In the genomic region with DNA sequence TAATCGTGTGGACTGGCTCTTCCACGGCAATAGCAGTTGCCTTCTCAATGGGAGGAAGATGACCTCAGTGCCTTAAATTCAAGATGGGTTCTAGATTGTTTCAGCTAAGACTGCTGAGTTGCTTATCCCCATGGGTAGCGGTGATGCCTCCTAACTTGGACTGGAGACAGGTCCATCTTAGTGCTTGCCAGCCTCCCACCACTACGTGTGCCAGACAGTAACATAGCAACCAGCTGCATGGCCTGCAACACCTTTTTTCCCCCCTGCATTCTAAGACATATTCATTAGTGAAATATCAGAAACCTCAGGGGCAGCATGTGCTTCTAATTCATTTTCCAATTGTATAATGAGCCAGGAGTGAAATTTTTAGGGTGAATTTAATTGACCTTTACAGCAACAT, we compare ENCODE assay signal across 19 mouse cellular contexts.
DNase-seq lines count a peak whose midpoint lies in the region; ATAC-seq and TF ChIP-seq lines count a peak whose summit lies in the region.
"Had no signal": no experiment of that assay in that cellular context is flagged by ENCODE, and none has a peak within 500 bp of the region (broad histone marks: within the 10 kb centered on the region; RNA-seq: fewer than 3 reads in every experiment).

No protein-coding gene starts in this region.

- WGBS in hindbrain, postnatal 0 days = 54% methylated on average over 4 of the region's 4 CpGs
- WGBS in hindbrain, embryonic 12.5 days = 81% methylated on average over 4 of the region's 4 CpGs

- H3K27me3 ChIP-seq in hindbrain, postnatal 0 days (ENCODE audit: insufficient read depth, low read length) = no peaks in the 10 kb centered on the region
- H3K27me3 ChIP-seq in hindbrain, embryonic 12.5 days = peaks cover 3% of the 10 kb centered on the region; the same call in 1 of the 2 replicates
- H3K27me3 ChIP-seq: embryonic facial prominence, embryonic 15.5 days; forebrain, embryonic 15.5 days; heart, embryonic 12.5 days; intestine, embryonic 15.5 days had no signal

- no peak overlapping the region for H3K4me3 ChIP-seq in hindbrain, postnatal 0 days (ENCODE audit: low read length)
- no peak overlapping the region for H3K4me3 ChIP-seq in hindbrain, embryonic 12.5 days
- H3K4me3 ChIP-seq: embryonic facial prominence, embryonic 15.5 days; erythroblast, embryonic 14.5 days; forebrain, embryonic 10.5 days; forebrain, embryonic 15.5 days; heart, embryonic 12.5 days; intestine, embryonic 15.5 days had no signal

- no peak overlapping the region for H3K9ac ChIP-seq in hindbrain, postnatal 0 days (replicated peaks; ENCODE audit: low read length)
- H3K9ac ChIP-seq in hindbrain, embryonic 12.5 days = no peak overlapping the region
- H3K9ac ChIP-seq: embryonic facial prominence, embryonic 15.5 days; forebrain, embryonic 15.5 days; heart, embryonic 12.5 days; intestine, embryonic 15.5 days had no signal

- no peak for TF ChIP-seq POLR2A in brain, embryonic 14.5 days (IDR thresholded peaks at IDR 0.05; ENCODE audit: borderline replicate concordance, extremely low read depth, insufficient read depth, insufficient read length, poor library complexity, severe bottlenecking)

- no peaks in the 10 kb centered on the region; the same call in 1 of the 2 replicates for H3K4me1 ChIP-seq in hindbrain, postnatal 0 days (ENCODE audit: insufficient read depth, low read length)
- no peaks in the 10 kb centered on the region for H3K4me1 ChIP-seq in hindbrain, embryonic 12.5 days
- H3K4me1 ChIP-seq: embryonic facial prominence, embryonic 15.5 days; intestine, embryonic 15.5 days had no signal

- no peak overlapping the region for H3K27ac ChIP-seq in hindbrain, postnatal 0 days
- H3K27ac ChIP-seq in hindbrain, embryonic 12.5 days = no peak overlapping the region
- H3K27ac ChIP-seq: embryonic facial prominence, embryonic 15.5 days; forebrain, embryonic 10.5 days; forebrain, embryonic 15.5 days; intestine, embryonic 15.5 days had no signal

- TF ChIP-seq CTCF in hindbrain, postnatal 0 days (IDR thresholded peaks at IDR 0.05; ENCODE audit: low read depth) = no peak
- TF ChIP-seq CTCF in brain, embryonic 14.5 days (IDR thresholded peaks at IDR 0.05; ENCODE audit: borderline replicate concordance, extremely low read depth, insufficient read depth, insufficient read length) = no peak

- DNase-seq in heart, adult 11 months = peak; percentile 63
- DNase-seq in heart, adult 18-20 months = no peak
- DNase-seq in hindbrain, postnatal 0 days (ENCODE audit: low spot score) = peak; percentile 41
- DNase-seq in brain, adult 2 months (ENCODE audit: low read depth, low spot score) = peak; percentile 25
- DNase-seq in brain, embryonic 14.5 days (ENCODE audit: low read depth) = peak; percentile 51
- DNase-seq: adrenal gland, adult 2 months; adrenal gland, postnatal 25 days; cerebellum, adult 11 months; cerebellum, adult 9-10 months; embryo, embryonic 11 days; gastrocnemius, postnatal 10 days; kidney, adult 18-20 months had no signal

- no peaks in the 10 kb centered on the region for H3K9me3 ChIP-seq in hindbrain, postnatal 0 days (ENCODE audit: low read length)
- H3K9me3 ChIP-seq in hindbrain, embryonic 12.5 days (replicated peaks) = no peaks in the 10 kb centered on the region
- H3K9me3 ChIP-seq: embryonic facial prominence, embryonic 15.5 days; forebrain, embryonic 10.5 days; forebrain, embryonic 15.5 days; heart, embryonic 12.5 days; intestine, embryonic 15.5 days had no signal

- H3K36me3 ChIP-seq in hindbrain, postnatal 0 days (ENCODE audit: insufficient read depth, low read length) = no peaks in the 10 kb centered on the region
- no peaks in the 10 kb centered on the region for H3K36me3 ChIP-seq in hindbrain, embryonic 12.5 days
- H3K36me3 ChIP-seq: embryonic facial prominence, embryonic 15.5 days; forebrain, embryonic 10.5 days; forebrain, embryonic 15.5 days; heart, embryonic 12.5 days; intestine, embryonic 15.5 days had no signal

- H3K4me2 ChIP-seq in hindbrain, postnatal 0 days (ENCODE audit: low read depth, low read length) = no peak overlapping the region
- H3K4me2 ChIP-seq in hindbrain, embryonic 12.5 days (replicated peaks) = no peak overlapping the region
- H3K4me2 ChIP-seq: embryonic facial prominence, embryonic 15.5 days; forebrain, embryonic 15.5 days; heart, embryonic 12.5 days; intestine, embryonic 15.5 days had no signal

- no peak for ATAC-seq in hindbrain, postnatal 0 days
- ATAC-seq in hindbrain, embryonic 12.5 days (ENCODE audit: low FRiP score) = no peak
- ATAC-seq: forebrain, embryonic 15.5 days; intestine, embryonic 15.5 days had no signal

Comparison
In these comparisons a context has a peak if more than half of its experiments do, and no peak if none do; other contexts are left out.
1. DNase-seq: peak in heart, adult 11 months (single experiment), hindbrain, postnatal 0 days (single experiment), brain, adult 2 months (single experiment) and brain, embryonic 14.5 days (single experiment); none in heart, adult 18-20 months (0 of 2).